Mouse (Mus musculus): ENCODE results near the gene Selenoo.

Selenoo gene

DNA sequence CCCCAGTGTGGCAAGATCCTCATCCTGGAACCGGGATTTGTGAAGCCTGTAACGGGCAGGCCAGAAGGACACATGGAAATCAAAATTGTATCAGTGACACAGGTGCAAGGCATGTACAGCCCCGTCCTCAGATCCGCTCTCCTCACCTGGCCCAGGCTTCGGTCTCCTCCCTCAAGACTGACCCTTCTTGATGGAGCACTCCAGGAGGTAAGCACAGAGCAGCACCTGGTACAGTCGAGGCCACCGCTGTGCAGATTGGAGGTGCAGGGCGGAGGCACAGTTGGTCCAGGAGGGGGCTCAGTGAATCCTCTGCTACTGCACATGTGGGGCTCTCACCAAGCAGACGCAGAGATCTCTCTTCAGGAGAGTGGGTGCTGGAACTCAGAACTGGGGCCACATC is 36.5 kb downstream of the Selenoo start:
- no peak for DNase-seq (ENCODE audit: inconsistent age in 2 of 2, low spot score in 1 of 2)

DNA sequence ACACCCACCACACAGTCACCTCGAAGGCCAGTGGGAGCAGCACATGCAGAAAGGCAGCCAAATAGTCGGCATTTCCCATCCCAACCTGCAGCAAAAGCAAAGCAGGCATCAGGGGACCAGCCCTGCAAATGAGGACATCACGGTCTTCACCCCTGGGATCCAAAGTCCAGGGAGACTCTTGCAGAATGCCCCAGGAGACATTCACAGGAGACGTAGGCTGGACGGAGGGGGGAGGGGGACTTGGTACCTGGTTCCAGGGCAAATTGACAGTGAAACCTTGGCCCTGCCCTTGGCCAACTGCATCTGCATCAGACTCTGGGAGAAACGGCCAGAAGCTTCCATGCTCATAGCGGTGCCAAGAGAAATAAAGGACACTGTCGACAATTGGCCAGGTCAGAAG is 37.7 kb downstream of the Selenoo start:
- no peak for DNase-seq (ENCODE audit: inconsistent age in 2 of 2, low spot score in 1 of 2)

DNA sequence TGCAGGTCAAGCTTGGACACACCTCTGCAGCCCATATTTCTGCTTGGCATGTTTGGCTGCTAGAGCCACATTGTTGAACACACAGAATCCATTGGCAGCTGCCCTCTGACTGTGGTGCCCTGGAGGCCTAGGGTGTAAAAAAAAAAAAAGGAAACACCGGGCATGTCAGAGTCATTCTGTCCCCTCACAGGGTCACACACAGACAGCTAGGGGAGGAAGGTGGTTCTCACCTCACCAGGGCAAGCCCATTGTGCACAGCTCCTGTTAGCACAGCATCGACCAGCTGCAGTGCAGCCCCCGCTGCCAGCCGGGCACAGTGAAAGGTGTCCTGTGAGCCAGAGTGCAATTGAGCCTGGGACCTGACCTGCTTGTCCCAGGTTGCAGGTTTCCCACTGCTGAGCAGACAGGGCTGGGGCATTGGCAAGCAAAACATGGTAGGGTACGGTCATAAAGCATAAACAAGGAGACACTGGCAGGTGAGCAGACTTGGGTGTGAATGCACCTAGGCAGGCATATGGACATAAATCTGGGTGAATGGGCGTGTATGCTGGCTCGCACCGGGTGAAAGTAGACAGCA is 38.6 kb downstream of the Selenoo start:
- DNase-seq (ENCODE audit: inconsistent age in 2 of 2, low spot score in 1 of 2): no peak

GRCm38 (mm10) chr15:89128382-89129350 is 39.8 kb downstream of the Selenoo start, which contains the start of gene Hdac10:
Gene Hdac10, minus strand, starts transcription at chr15:89128700.
- DNase-seq (ENCODE audit: inconsistent age in 2 of 2, low spot score in 1 of 2): peak; percentile 86 to 97

DNA sequence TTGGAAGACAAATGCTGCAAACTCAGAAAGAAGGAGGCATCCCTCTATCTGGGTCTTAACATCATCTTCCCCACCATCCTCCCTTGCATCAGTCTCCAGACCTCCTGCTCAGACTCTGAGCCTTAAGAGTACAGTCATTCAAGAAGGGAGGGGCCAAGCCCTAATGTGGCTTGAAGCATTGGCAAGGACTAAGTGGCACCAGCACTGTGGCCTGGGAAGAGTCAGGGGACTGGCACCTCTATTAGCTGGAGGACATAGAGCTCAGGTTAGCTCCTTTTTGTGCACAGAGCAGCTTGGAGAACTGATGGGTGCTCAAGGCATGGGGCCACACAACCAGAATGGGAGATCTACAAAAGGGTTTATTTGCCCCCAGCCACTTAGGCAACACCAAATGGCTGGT is 41.4 kb downstream of the Selenoo start:
- no peak for DNase-seq (ENCODE audit: inconsistent age in 2 of 2, low spot score in 1 of 2)

GRCm38 (mm10) chr15:89131316-89131715 is 42.4 kb downstream of the Selenoo start:
- DNase-seq (ENCODE audit: inconsistent age in 2 of 2, low spot score in 1 of 2): no peak

DNA sequence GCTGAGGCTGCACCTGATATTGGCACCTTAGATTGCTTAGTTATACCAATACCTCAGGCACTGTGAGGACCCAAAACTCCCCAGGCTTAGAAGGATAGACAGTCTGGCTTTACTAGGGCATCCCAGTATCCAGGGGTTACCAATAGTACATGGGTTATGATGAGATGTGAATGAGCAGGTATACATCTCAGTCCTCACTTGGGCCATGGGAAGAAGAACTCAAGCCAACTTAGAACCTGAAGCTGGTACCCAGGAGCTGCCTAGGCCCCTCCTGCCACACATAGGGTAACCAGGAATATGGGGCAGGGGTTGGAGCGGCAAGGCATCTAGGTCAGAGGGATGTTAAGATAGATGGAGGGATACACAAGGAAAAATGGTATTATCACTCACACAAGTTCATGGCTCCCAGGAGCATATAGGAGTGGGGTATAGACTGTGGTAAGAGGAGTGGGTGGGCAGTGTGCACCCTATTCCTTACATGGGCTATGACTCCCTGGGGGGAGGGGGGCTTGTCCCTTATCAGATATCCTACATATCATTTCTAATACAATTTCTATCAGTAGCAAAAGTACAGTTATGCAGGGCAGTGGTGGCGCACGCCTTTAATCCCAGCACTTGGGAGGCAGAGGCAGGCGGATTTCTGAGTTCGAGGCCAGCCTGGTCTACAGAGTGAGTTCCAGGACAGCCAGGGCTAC is 47.7 kb downstream of the Selenoo start:
- no peak for DNase-seq (ENCODE audit: inconsistent age in 2 of 2, low spot score in 1 of 2)

GRCm38 (mm10) chr15:89137378-89138045 is 48.6 kb downstream of the Selenoo start:
- no peak for DNase-seq (ENCODE audit: inconsistent age in 2 of 2, low spot score in 1 of 2)

GRCm38 (mm10) chr15:89138046-89138405 is 49.1 kb downstream of the Selenoo start:
- DNase-seq (ENCODE audit: inconsistent age in 2 of 2, low spot score in 1 of 2): no peak

GRCm38 (mm10) chr15:89138531-89138930 is 49.6 kb downstream of the Selenoo start:
- no peak for DNase-seq (ENCODE audit: inconsistent age in 2 of 2, low spot score in 1 of 2)

DNA sequence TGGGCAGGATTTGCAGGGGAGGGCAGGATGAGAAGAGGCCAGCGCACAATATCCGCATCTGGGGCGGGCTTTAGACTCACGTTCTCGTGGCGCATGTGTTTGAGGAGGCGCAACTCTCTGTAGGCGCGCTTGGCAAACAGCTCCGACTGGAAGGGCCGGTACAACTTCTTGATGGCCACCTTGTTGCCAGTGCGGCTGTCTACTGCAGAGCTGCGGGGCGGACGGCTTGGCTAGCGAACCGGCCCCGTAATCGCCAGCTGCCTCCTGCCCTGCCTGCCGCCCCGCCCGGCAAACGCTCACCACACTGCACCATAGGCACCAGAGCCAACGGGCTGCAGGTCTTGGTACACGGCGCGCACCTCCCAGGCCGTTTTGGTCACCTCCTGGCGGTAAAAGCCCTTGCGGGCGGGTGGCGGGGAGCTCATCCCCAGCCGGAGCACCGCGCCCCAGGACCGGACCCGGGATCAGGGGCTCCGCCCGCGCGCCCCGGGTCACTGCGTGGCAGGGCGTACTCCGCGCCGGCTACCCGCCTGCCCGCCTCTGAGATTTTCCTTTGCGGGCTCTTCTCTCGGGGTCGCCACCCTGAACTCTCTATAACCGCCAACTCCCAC is 51.3 kb downstream of the Selenoo start:
- DNase-seq (ENCODE audit: inconsistent age in 2 of 2, low spot score in 1 of 2): peak in 1 of 2 experiments; percentile 74

DNA sequence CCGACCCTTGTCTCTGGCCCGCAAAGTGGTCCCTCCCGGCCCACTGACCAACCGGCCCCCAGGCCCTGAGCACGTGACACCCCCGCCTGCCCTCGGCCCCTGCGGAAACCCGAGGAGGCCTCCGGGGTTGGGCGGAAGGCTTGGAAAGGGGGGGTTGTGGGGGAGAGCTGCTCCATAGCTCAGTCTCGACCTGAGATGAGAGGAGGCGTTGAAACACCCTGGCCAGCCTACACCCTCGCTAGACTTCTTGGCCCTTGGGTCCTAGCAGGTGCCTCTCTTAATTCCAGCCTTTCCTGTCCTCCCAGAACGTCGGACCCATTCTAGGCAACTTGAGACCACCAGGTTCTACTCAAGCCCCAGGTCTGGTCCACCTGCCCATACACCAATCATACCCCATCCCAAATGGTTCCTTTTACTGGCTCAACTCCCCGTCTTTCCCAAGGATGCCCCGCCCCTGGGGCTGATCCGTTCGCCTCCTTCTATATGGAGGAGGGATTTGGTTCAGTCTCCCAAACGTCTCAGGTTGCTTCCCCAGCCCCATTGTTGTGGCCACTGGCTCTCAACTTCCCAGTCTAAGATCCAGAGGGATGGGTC is 51.9 kb downstream of the Selenoo start, which contains the start of gene Mapk12:
Mapk12 (minus strand) TSS at position 45 of the 594 bp plus-strand sequence.
- peak; percentile 62 to 78 for DNase-seq (ENCODE audit: inconsistent age in 2 of 2, low spot score in 1 of 2)

DNA sequence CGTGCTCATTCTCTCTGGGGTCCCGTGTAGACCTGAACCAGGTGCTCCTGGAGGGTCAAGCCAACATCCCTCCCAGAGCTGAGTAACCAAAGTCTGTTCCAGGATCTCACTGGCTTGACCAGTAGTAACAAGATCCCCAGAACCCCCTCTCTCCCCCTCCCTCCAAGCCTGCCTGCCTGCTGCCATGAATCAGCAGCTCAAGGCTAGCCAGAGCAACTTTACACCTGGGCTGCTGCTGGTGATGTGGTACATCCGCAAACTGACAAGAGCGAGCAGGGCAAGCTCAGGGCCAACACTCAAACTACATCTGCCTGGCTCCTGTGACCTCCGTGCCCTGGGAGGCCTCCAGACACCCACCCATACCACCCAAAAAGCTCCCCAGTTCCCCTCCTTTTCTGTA is 52.6 kb downstream of the Selenoo start:
- DNase-seq (ENCODE audit: inconsistent age in 2 of 2, low spot score in 1 of 2): no peak

DNA sequence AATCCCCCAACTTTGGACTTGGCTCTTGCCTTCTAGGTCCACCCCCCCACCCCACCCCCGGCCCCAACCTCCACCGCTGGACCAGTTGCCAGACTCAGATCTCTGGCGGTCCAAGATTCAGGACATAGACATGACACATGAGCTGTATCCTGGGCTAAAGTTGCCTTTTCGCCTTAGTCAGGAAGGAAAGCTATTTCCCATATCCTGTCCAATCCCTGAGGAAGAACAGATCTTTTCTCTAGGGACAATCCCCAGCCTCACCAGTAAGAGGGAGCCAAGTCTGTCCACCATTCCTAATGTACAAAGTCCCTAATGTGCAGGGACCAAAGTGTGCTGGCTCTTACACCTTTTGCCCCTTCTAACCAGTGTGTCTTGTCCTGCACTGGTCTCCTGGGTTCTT is 53.0 kb downstream of the Selenoo start:
- DNase-seq (ENCODE audit: inconsistent age in 2 of 2, low spot score in 1 of 2): peak in 1 of 2 experiments; percentile 49

DNA sequence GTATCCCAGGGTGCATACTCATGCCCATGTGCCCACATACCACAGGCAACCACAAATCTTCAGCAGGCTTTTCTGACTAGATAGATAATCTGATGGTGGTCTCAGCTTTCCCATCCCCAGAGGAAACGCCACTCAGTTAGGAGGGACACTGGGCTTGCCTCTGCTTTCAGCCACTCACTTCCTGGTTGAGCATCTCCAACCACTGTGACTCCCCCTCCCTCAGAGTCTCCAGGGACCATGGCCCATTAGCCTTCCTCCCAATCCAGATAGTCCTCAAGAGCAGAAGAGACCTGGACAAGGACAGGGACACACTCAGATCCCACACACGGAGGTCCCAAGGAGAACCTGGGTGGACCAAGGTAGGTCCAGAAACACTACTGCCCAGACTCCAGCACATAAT is 54.2 kb downstream of the Selenoo start:
- no peak for DNase-seq (ENCODE audit: inconsistent age in 2 of 2, low spot score in 1 of 2)

- no peak for DNase-seq (ENCODE audit: inconsistent age in 2 of 2, low spot score in 1 of 2)
Observed at GRCm38 (mm10) chr15:89144965-89145364, 56.1 kb downstream of the Selenoo start.

DNA sequence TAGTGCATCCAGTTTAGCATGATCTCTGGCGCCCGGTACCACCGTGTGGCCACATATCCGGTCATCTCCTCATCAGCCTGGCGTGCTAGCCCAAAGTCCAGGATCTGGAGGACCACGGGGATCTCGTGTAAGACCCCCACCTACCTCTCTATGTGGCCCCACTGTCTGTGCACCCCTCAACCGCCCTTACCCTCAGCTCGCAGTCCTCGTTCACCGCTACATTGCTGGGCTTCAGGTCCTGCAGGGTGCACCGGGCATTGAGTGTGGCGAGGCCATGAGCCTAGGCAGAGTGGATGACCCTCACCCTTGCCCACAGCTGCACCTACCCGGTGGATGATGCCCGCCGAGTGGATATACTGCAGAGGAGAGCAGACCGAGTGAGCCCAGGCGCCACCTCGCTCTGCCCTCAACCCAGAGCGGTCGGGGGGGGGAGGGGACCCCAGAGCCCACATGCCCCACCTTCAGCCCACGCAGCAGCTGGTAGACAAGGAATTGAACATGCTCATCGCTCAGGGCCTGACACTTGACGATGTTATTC is 57.0 kb downstream of the Selenoo start:
- DNase-seq (ENCODE audit: inconsistent age in 2 of 2, low spot score in 1 of 2): no peak

DNA sequence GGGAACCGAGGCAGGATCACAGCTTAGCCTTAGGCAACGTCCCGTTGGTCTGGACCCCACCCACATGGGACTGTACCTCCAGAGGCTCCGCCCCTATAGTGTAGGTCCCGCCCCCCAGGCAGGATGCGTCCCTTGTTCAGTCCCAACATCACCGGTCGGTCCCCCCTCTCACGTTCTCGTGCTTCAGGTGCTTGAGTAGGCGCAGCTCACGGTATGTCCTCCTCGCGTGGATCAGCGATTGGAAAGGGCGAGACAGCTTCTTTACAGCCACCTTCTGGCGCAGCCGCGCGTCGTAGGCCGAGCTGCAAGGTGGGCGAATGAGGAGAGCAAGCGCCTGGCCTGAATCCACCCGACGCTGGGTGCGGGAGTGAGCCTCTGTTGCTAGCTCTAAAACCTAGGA is 57.7 kb downstream of the Selenoo start:
- peak in 1 of 2 experiments; percentile 70 for DNase-seq (ENCODE audit: inconsistent age in 2 of 2, low spot score in 1 of 2)

GRCm38 (mm10) chr15:89147024-89147423 is 58.1 kb downstream of the Selenoo start:
- no peak for DNase-seq (ENCODE audit: inconsistent age in 2 of 2, low spot score in 1 of 2)

DNA sequence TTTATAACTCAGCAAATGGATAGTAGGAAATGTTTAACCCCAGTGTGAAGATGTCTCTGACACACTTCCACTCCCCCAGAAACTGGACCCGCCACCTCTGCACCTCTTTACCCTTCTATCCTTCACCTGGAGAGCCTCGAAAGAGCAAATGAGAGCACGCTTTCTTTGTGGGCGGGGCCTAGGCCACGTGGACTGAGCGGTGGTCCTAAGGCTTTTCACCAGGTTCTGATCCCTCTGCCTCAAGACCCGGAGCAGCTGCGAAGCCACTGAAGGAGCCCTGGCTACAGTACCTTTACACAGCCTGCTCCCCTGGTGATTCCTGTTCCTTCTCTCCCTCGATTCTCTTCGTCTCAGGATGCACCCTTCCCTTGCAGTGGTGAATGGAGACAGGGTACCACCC is 58.6 kb downstream of the Selenoo start:
- no peak for DNase-seq (ENCODE audit: inconsistent age in 2 of 2, low spot score in 1 of 2)
